Mouse (Mus musculus) kidney, embryonic 15.5 days (tissue): Measurements from ENCODE around the gene Fam8a1. TPM values are rescaled to one million over a fixed set of nuclear protein-coding genes. Genes with fewer than 3 reads are reported as not detected.

ENCODE experiments used
- ATAC-seq: fragments of 200-750 bp; cut with Nextera tagmentation; replicated peaks from 2 replicates; pipeline ENCODE4 v1.8.0; 2017; ENCODE audit warnings: moderate TSS enrichment; ENCODE audit not compliant: low FRiP score
- H3K27ac ChIP-seq: fragments of 300-500 bp; sonication (generic); 2 replicates; pipeline ENCODE4 v1.5.1; 2015; ENCODE audit warnings: mild to moderate bottlenecking, inconsistent platforms
- H3K27me3 ChIP-seq: fragments of 300-500 bp; sonication (generic); 2 replicates; pipeline ENCODE4 v1.6.1; 2015; ENCODE audit warnings: inconsistent platforms
- H3K36me3 ChIP-seq: fragments of 300-500 bp; sonication (generic); 2 replicates; pipeline ENCODE4 v1.6.1; 2015; ENCODE audit warnings: inconsistent platforms
- H3K4me1 ChIP-seq: fragments of 300-500 bp; sonication (generic); 2 replicates; pipeline ENCODE4 v1.6.1; 2015; ENCODE audit warnings: inconsistent platforms
- H3K4me2 ChIP-seq: fragments of 300-500 bp; sonication (generic); 2 replicates; pipeline ENCODE4 v1.6.1; 2015; ENCODE audit warnings: moderate library complexity, mild to moderate bottlenecking, inconsistent platforms
- H3K4me3 ChIP-seq: fragments of 300-500 bp; sonication (generic); replicated peaks from 2 replicates; pipeline ENCODE4 v1.5.1; 2015; ENCODE audit warnings: mild to moderate bottlenecking, inconsistent platforms
- H3K9ac ChIP-seq: fragments of 300-500 bp; sonication (generic); 2 replicates; pipeline ENCODE4 v1.6.1; 2015; ENCODE audit warnings: mild to moderate bottlenecking, inconsistent platforms
- H3K9me3 ChIP-seq: fragments of 300-500 bp; sonication (generic); replicated peaks from 2 replicates; pipeline ENCODE4 v1.6.1; 2016; ENCODE audit warnings: inconsistent platforms
- WGBS: fragments of 180-500 bp; shearing (Covaris S2); methylation state at CpG from one replicate; pipeline ENCODE4 v1.1.7; 2015; ENCODE audit warnings: mixed read lengths; 5-methylcytosine and 5-hydroxymethylcytosine counted together
- polyA plus RNA-seq: library from polyadenylated mRNA; unstranded; fragments of >200 nt; fragmentation: Nextera tagmentation; extraction: Ambion mirVana; gene quantifications from 2 replicates; pipeline ENCODE4 v1.2.1, GENCODE M21; 2015

Fam8a1 gene
- polyA plus RNA-seq, 1 experiment from 2014 or later, result 10.6 TPM

DNA sequence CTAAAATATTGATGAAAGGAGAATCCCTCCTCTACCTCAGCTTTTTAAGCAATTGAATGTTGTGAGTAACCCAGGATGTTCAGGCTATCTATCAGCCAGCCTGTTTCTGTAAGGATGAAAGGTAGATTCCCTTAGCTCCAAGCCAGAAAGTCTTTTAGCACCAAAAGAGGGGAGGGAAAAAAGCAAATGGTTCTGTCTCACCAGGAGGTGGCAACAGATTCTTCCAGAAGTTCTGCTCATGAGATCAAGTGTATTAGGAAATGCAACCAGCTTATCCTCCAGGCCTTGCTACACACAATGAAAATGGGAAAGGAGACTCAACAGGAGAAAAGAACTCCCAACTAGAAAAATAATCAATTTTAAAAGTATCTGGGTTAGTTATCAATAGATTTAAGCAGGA, 55.0 kb downstream of the Fam8a1 start:
- Histone ChIP-seq H3K9me3 (no peaks in the 10 kb centered on the region), H3K27ac (no peak overlapping the region), H3K4me3 (no peak overlapping the region), H3K27me3 (no peaks in the 10 kb centered on the region), H3K4me1 (peaks cover 21% of the 10 kb centered on the region), H3K9ac (no peak overlapping the region), H3K4me2 (peak overlapping the region; percentile 74; the same call in 1 of the 2 replicates), H3K36me3 (0 out of 2 replicates have a peak, but pooled peaks cover 3% of the 10 kb centered on the region)
- no peak for ATAC-seq

GRCm38 (mm10) chr13:46725227-46725626, 55.9 kb downstream of the Fam8a1 start:
- no peak for ATAC-seq
- no peaks in the 10 kb centered on the region for H3K36me3 ChIP-seq
- peak overlapping the region; percentile 74 for H3K4me2 ChIP-seq
- peaks cover 18% of the 10 kb centered on the region for H3K4me1 ChIP-seq
- H3K27me3 ChIP-seq, result no peaks in the 10 kb centered on the region
- H3K9me3 ChIP-seq, result no peaks in the 10 kb centered on the region
- H3K4me3 ChIP-seq, result peak overlapping the region; percentile 19
- 27% methylated on average over 2 of the region's 2 CpGs for WGBS
- H3K9ac ChIP-seq, result 0 out of 2 replicates have a peak overlapping the region, but pooled peaks have one; percentile 10
- H3K27ac ChIP-seq, result no peak overlapping the region

GRCm38 (mm10) chr13:46726288-46727037, 57.1 kb downstream of the Fam8a1 start:
- WGBS, result under 1% methylated on average over 30 of the region's 30 CpGs
- peaks cover 18% of the 10 kb centered on the region for H3K4me1 ChIP-seq
- no peaks in the 10 kb centered on the region for H3K27me3 ChIP-seq
- peak overlapping the region; percentile 99 for H3K27ac ChIP-seq
- no peaks in the 10 kb centered on the region for H3K36me3 ChIP-seq
- no peak for ATAC-seq
- H3K4me3 ChIP-seq, result peak overlapping the region; percentile 99
- H3K9ac ChIP-seq, result peak overlapping the region; percentile 98
- H3K4me2 ChIP-seq, result peak overlapping the region; percentile 74
- H3K9me3 ChIP-seq, result no peaks in the 10 kb centered on the region

GRCm38 (mm10) chr13:46727038-46727836, 57.9 kb downstream of the Fam8a1 start:
- ATAC-seq, result peak; percentile 88
- WGBS, result under 1% methylated on average over 79 of the region's 85 CpGs
- peak overlapping the region; percentile 74 for H3K4me2 ChIP-seq
- H3K9me3 ChIP-seq, result no peaks in the 10 kb centered on the region
- H3K9ac ChIP-seq, result peak overlapping the region; percentile 98
- H3K36me3 ChIP-seq, result no peaks in the 10 kb centered on the region
- no peaks in the 10 kb centered on the region for H3K27me3 ChIP-seq
- H3K4me1 ChIP-seq, result peaks cover 18% of the 10 kb centered on the region
- peak overlapping the region; percentile 99 for H3K4me3 ChIP-seq
- H3K27ac ChIP-seq, result peak overlapping the region; percentile 99

Other genes with a start within 250 kb of the Fam8a1 start
- 10.0 and 10.3 TPM in 2 replicates for gene Cap2, start 167.7 kb upstream of the Fam8a1 start, polyA plus RNA-seq
- gene Nup153, start 58.4 kb downstream of the Fam8a1 start, polyA plus RNA-seq, result 24.9 and 27.8 TPM in 2 replicates